Mouse (Mus musculus) kidney, embryonic 16.5 days (tissue): ENCODE data around the gene Tpp1. TPM values are rescaled to one million over a fixed set of nuclear protein-coding genes. Genes with fewer than 3 reads are reported as not detected.

ENCODE experiments used
- ATAC-seq: fragments of 200-750 bp; cut with Nextera tagmentation; 2 replicates; pipeline ENCODE4 v1.8.0; 2017; ENCODE audit warnings: moderate TSS enrichment; ENCODE audit not compliant: low FRiP score, low TSS enrichment
- H3K27ac ChIP-seq: fragments of 300-500 bp; sonication (generic); 2 replicates; pipeline ENCODE4 v1.5.1; 2014; ENCODE audit warnings: low read length
- H3K27me3 ChIP-seq: fragments of 300-500 bp; sonication (generic); 2 replicates; pipeline ENCODE4 v1.6.1; 2014; ENCODE audit warnings: low read length, control low read depth, mixed read lengths; ENCODE audit not compliant: insufficient read depth
- H3K36me3 ChIP-seq: fragments of 300-500 bp; sonication (generic); 2 replicates; pipeline ENCODE4 v1.6.1; 2014; ENCODE audit warnings: low read length, control low read depth, mixed read lengths; ENCODE audit not compliant: insufficient read depth
- H3K4me1 ChIP-seq: fragments of 300-500 bp; sonication (generic); 2 replicates; pipeline ENCODE4 v1.6.1; 2014; ENCODE audit warnings: low read length, control low read depth, mixed read lengths; ENCODE audit not compliant: insufficient read depth
- H3K4me2 ChIP-seq: fragments of 300-500 bp; sonication (generic); replicated peaks from 2 replicates; pipeline ENCODE4 v1.6.1; 2014; ENCODE audit warnings: low read depth, low read length
- H3K4me3 ChIP-seq: fragments of 300-500 bp; sonication (generic); 2 replicates; pipeline ENCODE4 v1.5.1; 2014; ENCODE audit warnings: mild to moderate bottlenecking, low read length
- H3K9ac ChIP-seq: fragments of 300-500 bp; sonication (generic); replicated peaks from 2 replicates; pipeline ENCODE4 v1.6.1; 2014; ENCODE audit warnings: low read length
- H3K9me3 ChIP-seq: fragments of 300-500 bp; sonication (generic); 2 replicates; pipeline ENCODE4 v1.6.1; 2016; ENCODE audit warnings: low read length, control low read depth
- WGBS: fragments of 180-500 bp; shearing (Covaris S2); extraction: QIAGEN DNeasy Blood & Tissue Kit; methylation state at CpG from one replicate; pipeline ENCODE4 v1.1.7; 2014; 5-methylcytosine and 5-hydroxymethylcytosine counted together
- polyA plus RNA-seq: library from polyadenylated mRNA; unstranded; fragments of >200 nt; fragmentation: Nextera tagmentation; extraction: Ambion mirVana; gene quantifications from 2 replicates; pipeline ENCODE4 v1.2.1, GENCODE M21; 2015

The Tpp1 gene
- polyA plus RNA-seq, 1 experiment from 2014 or later, result 123 TPM

DNA sequence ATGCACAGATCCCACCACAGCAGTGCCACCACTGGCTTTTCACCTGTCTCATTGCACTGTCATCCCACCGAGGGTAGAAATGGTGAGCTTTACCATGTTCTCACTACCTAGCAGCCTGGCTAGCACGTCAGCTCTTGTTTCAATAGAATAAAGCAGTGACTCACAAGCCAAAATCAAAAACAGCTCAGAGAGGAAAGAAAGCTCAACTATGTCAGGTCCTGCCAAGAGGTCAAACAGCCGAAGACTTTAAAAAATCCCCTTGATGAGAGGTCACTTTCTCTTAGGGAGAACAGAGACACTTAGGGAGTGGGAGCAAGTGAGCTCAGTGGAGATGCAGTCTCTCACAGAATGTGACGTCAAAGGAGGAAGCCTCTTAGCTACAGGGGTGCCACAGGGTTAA, 31.8 kb upstream of the Tpp1 start:
- ATAC-seq, result no peak
- WGBS, result 40% methylated on average over 4 of the region's 4 CpGs

GRCm38 (mm10) chr7:105778553-105779265, 26.7 kb upstream of the Tpp1 start:
- Histone ChIP-seq H3K9ac (peak overlapping the region; percentile 59), H3K27me3 (no peaks in the 10 kb centered on the region), H3K27ac (peak overlapping the region; percentile 95), H3K4me1 (peaks cover 48% of the 10 kb centered on the region), H3K9me3 (no peaks in the 10 kb centered on the region), H3K4me2 (peak overlapping the region; percentile 48), H3K4me3 (peak overlapping the region; percentile 27), H3K36me3 (peaks cover 17% of the 10 kb centered on the region)
- ATAC-seq, result peak; percentile 86
- 11% methylated on average over 4 of the region's 4 CpGs for WGBS

More for the DNA sequence above, 31.8 kb upstream of the Tpp1 start:
- H3K36me3 ChIP-seq, result peaks cover 17% of the 10 kb centered on the region
- no peak overlapping the region for H3K4me2 ChIP-seq
- H3K9ac ChIP-seq, result no peak overlapping the region
- H3K27ac ChIP-seq, result peak overlapping the region; percentile 8; the same call in 1 of the 2 replicates
- no peak overlapping the region for H3K4me3 ChIP-seq
- no peaks in the 10 kb centered on the region for H3K9me3 ChIP-seq
- H3K4me1 ChIP-seq, result peaks cover 52% of the 10 kb centered on the region
- no peaks in the 10 kb centered on the region for H3K27me3 ChIP-seq

DNA sequence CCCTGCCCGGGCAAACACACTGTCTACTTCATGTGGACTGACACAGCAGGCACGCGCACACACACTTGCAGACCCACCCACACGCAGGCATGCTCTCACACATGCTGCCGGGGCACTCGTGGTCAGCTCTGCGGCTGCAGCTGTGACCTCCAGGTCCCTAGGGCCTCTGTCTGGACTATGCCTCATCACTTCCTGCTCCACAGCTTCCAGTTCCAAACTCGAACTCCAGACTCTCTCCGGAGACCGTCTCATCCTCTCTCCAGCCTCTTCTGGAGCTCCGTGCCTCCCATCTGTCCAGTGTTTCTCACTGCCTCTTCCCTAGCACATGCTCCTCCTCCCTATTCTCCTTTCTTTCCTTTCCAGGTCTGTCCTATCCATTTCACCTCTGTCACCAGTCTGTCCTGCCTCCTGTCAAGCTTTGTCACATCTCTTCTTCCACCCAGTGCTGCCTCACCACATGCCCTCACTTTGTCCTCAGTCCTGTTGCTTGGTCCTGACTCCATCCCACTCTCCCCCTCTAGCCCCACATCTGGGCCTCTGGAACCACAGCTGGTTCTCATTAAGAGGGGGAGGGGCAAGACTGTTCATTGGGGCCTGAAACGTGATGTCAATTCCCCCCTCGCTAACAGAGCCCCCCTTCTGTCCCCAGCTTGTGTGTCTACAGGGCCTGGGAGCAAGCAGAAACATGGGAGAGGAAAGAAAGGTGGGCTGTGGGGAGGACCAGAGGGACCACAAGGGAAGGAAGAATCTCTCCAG, 25.9 kb upstream of the Tpp1 start:
- Histone ChIP-seq H3K4me2 (peak overlapping the region; percentile 48), H3K27ac (peak overlapping the region; percentile 95), H3K9ac (peak overlapping the region; percentile 59), H3K9me3 (no peaks in the 10 kb centered on the region), H3K36me3 (peaks cover 15% of the 10 kb centered on the region), H3K4me1 (peaks cover 48% of the 10 kb centered on the region), H3K4me3 (peak overlapping the region; percentile 27), H3K27me3 (no peaks in the 10 kb centered on the region)
- 25% methylated on average over 13 of the region's 13 CpGs for WGBS
- ATAC-seq, result peak; percentile 73

- ATAC-seq, result no peak
- no peak overlapping the region for H3K9ac ChIP-seq
- H3K9me3 ChIP-seq, result no peaks in the 10 kb centered on the region
- H3K4me3 ChIP-seq, result no peak overlapping the region; the same call in 1 of the 2 replicates
- peaks cover 20% of the 10 kb centered on the region for H3K36me3 ChIP-seq
- H3K27me3 ChIP-seq, result no peaks in the 10 kb centered on the region
- 83% methylated on average over 1 of the region's 1 CpGs for WGBS
- H3K4me2 ChIP-seq, result peak overlapping the region; percentile 48
- peak overlapping the region; percentile 95 for H3K27ac ChIP-seq
- peaks cover 43% of the 10 kb centered on the region for H3K4me1 ChIP-seq
Observed at GRCm38 (mm10) chr7:105777316-105777715, 25.3 kb upstream of the Tpp1 start.

- no peak overlapping the region for H3K27ac ChIP-seq
- peaks cover 29% of the 10 kb centered on the region for H3K36me3 ChIP-seq
- ATAC-seq, result no peak
- WGBS, result 83% methylated on average over 2 of the region's 2 CpGs
- no peak overlapping the region for H3K4me2 ChIP-seq
- no peak overlapping the region for H3K4me3 ChIP-seq
- peaks cover 46% of the 10 kb centered on the region for H3K4me1 ChIP-seq
- H3K9me3 ChIP-seq, result no peaks in the 10 kb centered on the region
- no peak overlapping the region for H3K9ac ChIP-seq
- no peaks in the 10 kb centered on the region for H3K27me3 ChIP-seq
Observed at GRCm38 (mm10) chr7:105776026-105776425, 24.0 kb upstream of the Tpp1 start.

GRCm38 (mm10) chr7:105774661-105775060, 22.6 kb upstream of the Tpp1 start:
- H3K27me3 ChIP-seq, result no peaks in the 10 kb centered on the region
- H3K4me1 ChIP-seq, result peaks cover 50% of the 10 kb centered on the region
- peak overlapping the region; percentile 26; the same call in 1 of the 2 replicates for H3K4me2 ChIP-seq
- peaks cover 23% of the 10 kb centered on the region for H3K36me3 ChIP-seq
- ATAC-seq, result peak; percentile 71
- H3K9ac ChIP-seq, result no peak overlapping the region; the same call in 1 of the 2 replicates
- peak overlapping the region; percentile 51 for H3K27ac ChIP-seq
- H3K9me3 ChIP-seq, result no peaks in the 10 kb centered on the region
- WGBS, result 26% methylated on average over 8 of the region's 8 CpGs
- no peak overlapping the region for H3K4me3 ChIP-seq

GRCm38 (mm10) chr7:105773041-105773440, 21.0 kb upstream of the Tpp1 start:
- Histone ChIP-seq H3K27me3 (no peaks in the 10 kb centered on the region), H3K4me2 (no peak overlapping the region), H3K27ac (no peak overlapping the region), H3K9ac (no peak overlapping the region), H3K36me3 (peaks cover 23% of the 10 kb centered on the region), H3K4me3 (no peak overlapping the region), H3K9me3 (no peaks in the 10 kb centered on the region), H3K4me1 (peaks cover 45% of the 10 kb centered on the region)
- ATAC-seq, result no peak
- 81% methylated on average over 5 of the region's 5 CpGs for WGBS

- WGBS, result 96% methylated on average over 15 of the region's 15 CpGs
- Histone ChIP-seq H3K27ac (no peak overlapping the region), H3K4me1 (peaks cover 45% of the 10 kb centered on the region), H3K4me2 (no peak overlapping the region), H3K9ac (no peak overlapping the region), H3K4me3 (no peak overlapping the region), H3K36me3 (peaks cover 23% of the 10 kb centered on the region), H3K27me3 (no peaks in the 10 kb centered on the region), H3K9me3 (no peaks in the 10 kb centered on the region)
- no peak for ATAC-seq
Observed at GRCm38 (mm10) chr7:105772331-105772730, 20.3 kb upstream of the Tpp1 start.

DNA sequence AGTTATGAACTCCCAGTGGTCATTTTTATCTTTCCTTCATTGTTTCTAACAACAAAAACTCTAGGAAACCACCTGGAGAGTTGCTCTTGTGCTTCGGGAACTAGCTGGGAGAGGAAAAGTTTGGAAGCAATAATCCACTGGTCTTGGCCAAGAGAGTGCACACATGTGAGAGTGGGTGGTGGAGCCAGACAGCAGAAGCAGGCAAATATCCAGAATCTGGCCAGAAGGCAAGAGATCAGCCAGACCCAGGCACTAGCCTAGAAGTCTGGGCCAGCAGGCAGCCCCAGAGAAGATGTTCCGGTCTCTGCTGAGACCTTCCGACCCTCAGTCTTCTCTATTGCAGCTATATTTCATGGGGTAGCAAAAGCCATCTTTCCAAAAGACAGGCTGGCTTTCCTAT, 17.9 kb upstream of the Tpp1 start:
- H3K4me1 ChIP-seq, result peaks cover 34% of the 10 kb centered on the region
- H3K4me2 ChIP-seq, result no peak overlapping the region
- 70% methylated on average over 3 of the region's 3 CpGs for WGBS
- H3K36me3 ChIP-seq, result peaks cover 41% of the 10 kb centered on the region
- H3K9ac ChIP-seq, result no peak overlapping the region
- ATAC-seq, result no peak
- no peaks in the 10 kb centered on the region for H3K27me3 ChIP-seq
- H3K9me3 ChIP-seq, result no peaks in the 10 kb centered on the region
- no peak overlapping the region for H3K27ac ChIP-seq
- no peak overlapping the region for H3K4me3 ChIP-seq

DNA sequence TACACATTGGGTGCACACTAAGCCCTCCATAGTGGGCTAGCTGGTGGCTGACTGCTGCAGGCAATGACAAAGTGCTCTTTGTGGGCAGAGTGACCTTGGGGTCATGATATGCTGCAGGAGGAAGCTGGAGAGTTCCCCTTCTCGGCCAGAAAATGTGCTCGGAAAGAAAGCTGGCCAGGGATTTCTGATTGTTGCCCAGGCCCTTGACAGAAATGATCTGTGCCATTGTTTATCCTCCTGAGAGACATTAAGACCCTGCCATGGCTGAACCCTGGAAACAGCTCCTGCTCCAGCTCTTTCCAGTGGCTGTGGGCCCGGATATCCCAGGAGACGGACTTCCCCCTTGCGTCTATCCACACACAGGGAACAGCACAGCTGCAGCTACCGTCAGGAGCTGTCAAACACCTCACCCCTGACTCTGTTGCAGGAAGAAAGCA, 15.7 kb upstream of the Tpp1 start:
- no peaks in the 10 kb centered on the region for H3K27me3 ChIP-seq
- H3K9me3 ChIP-seq, result no peaks in the 10 kb centered on the region
- WGBS, result 18% methylated on average over 6 of the region's 6 CpGs
- no peak overlapping the region for H3K9ac ChIP-seq
- H3K4me3 ChIP-seq, result no peak overlapping the region
- H3K4me1 ChIP-seq, result peaks cover 22% of the 10 kb centered on the region; the same call in 1 of the 2 replicates
- H3K36me3 ChIP-seq, result peaks cover 61% of the 10 kb centered on the region
- ATAC-seq, result peak; percentile 50
- H3K4me2 ChIP-seq, result no peak overlapping the region
- H3K27ac ChIP-seq, result peak overlapping the region; percentile 17
